Mouse (Mus musculus) splenic B cell, adult 2 months (primary cell): ENCODE results near the gene Vmn1r222.
"Not testable (repeated sequence)": the region's sequence is repeated elsewhere in the genome, so short reads cannot be mapped to it uniquely, and the experiment has no call there.

Source experiments
- DNase-seq: peaks from one replicate; pipeline ENCODE4 v3.0.0-alpha.2; 2011; ENCODE audit warnings: low read depth, low spot score
- H3K27me3 ChIP-seq: 2 replicates; pipeline ENCODE4 v1.6.1; 2012; ENCODE audit warnings: mild to moderate bottlenecking, low read length, moderate library complexity, mixed read lengths; ENCODE audit not compliant: control insufficient read depth, poor library complexity, insufficient read depth, severe bottlenecking
- H3K36me3 ChIP-seq: 2 replicates; pipeline ENCODE4 v1.6.1; 2012; ENCODE audit warnings: mild to moderate bottlenecking, low read length, moderate library complexity, mixed read lengths; ENCODE audit not compliant: control insufficient read depth, poor library complexity, insufficient read depth, severe bottlenecking

The Vmn1r222 gene

GRCm38 (mm10) chr13:23235847-23236246, at the start of gene Vmn1r222:
Gene Vmn1r222 (minus strand): TSS chr13:23235947.
- not testable (repeated sequence) for H3K27me3 ChIP-seq, H3K36me3 ChIP-seq, DNase-seq

- Histone ChIP-seq H3K36me3 (no peaks in the 10 kb centered on the region), H3K27me3 (no peaks in the 10 kb centered on the region; the same call in 1 of the 2 replicates)
- no peak for DNase-seq
Measured at GRCm38 (mm10) chr13:23285191-23285920, 49.6 kb upstream of the Vmn1r222 start.

- H3K27me3 ChIP-seq: no peaks in the 10 kb centered on the region
- H3K36me3 ChIP-seq: no peaks in the 10 kb centered on the region
- DNase-seq: no peak
Measured at GRCm38 (mm10) chr13:23279992-23280391, 44.2 kb upstream of the Vmn1r222 start.

GRCm38 (mm10) chr13:23279576-23279975, 43.8 kb upstream of the Vmn1r222 start:
- DNase-seq: no peak
- no peaks in the 10 kb centered on the region for H3K27me3 ChIP-seq
- H3K36me3 ChIP-seq: no peaks in the 10 kb centered on the region

- H3K36me3 ChIP-seq: no peaks in the 10 kb centered on the region
- DNase-seq: no peak
- H3K27me3 ChIP-seq: no peaks in the 10 kb centered on the region
Measured at GRCm38 (mm10) chr13:23270321-23271101, 34.8 kb upstream of the Vmn1r222 start.

- Histone ChIP-seq H3K27me3 (no peaks in the 10 kb centered on the region), H3K36me3 (no peaks in the 10 kb centered on the region)
- no peak for DNase-seq
Measured at GRCm38 (mm10) chr13:23269681-23270080, 33.9 kb upstream of the Vmn1r222 start.

GRCm38 (mm10) chr13:23269127-23269526, 33.4 kb upstream of the Vmn1r222 start:
- not testable (repeated sequence) for H3K27me3 ChIP-seq, H3K36me3 ChIP-seq, DNase-seq

GRCm38 (mm10) chr13:23268606-23269005, 32.9 kb upstream of the Vmn1r222 start:
- not testable (repeated sequence) for DNase-seq, H3K36me3 ChIP-seq, H3K27me3 ChIP-seq

GRCm38 (mm10) chr13:23258546-23259048, 22.9 kb upstream of the Vmn1r222 start:
- no peak for DNase-seq
- no peaks in the 10 kb centered on the region for H3K27me3 ChIP-seq
- H3K36me3 ChIP-seq: no peaks in the 10 kb centered on the region

- not testable (repeated sequence) for H3K27me3 ChIP-seq
Measured at GRCm38 (mm10) chr13:23246834-23247233, 11.1 kb upstream of the Vmn1r222 start, which contains the start of gene Vmn1r223. Gene Vmn1r223 (plus strand): TSS chr13:23247134.

GRCm38 (mm10) chr13:23213827-23214226, 21.9 kb downstream of the Vmn1r222 start, which contains the start of gene Vmn1r221:
Gene Vmn1r221 (plus strand): TSS chr13:23214127.
- H3K36me3 ChIP-seq, DNase-seq: not testable (repeated sequence)

More at GRCm38 (mm10) chr13:23246834-23247233, 11.1 kb upstream of the Vmn1r222 start, which contains the start of gene Vmn1r223:
- H3K36me3 ChIP-seq, DNase-seq: not testable (repeated sequence)

GRCm38 (mm10) chr13:23203885-23204284, 31.9 kb downstream of the Vmn1r222 start:
- H3K36me3 ChIP-seq, DNase-seq, H3K27me3 ChIP-seq: not testable (repeated sequence)

More at GRCm38 (mm10) chr13:23213827-23214226, 21.9 kb downstream of the Vmn1r222 start, which contains the start of gene Vmn1r221:
- H3K27me3 ChIP-seq: not testable (repeated sequence)

GRCm38 (mm10) chr13:23187875-23188274, 47.9 kb downstream of the Vmn1r222 start, which contains the start of gene Vmn1r220:
Gene Vmn1r220 (minus strand): TSS chr13:23187975.
- no peak for DNase-seq
- H3K36me3 ChIP-seq: no peaks in the 10 kb centered on the region
- H3K27me3 ChIP-seq: no peaks in the 10 kb centered on the region; the same call in 1 of the 2 replicates
